Mouse (Mus musculus) B cell, adult (primary cell): ENCODE data around the gene Prl6a1. TPM values are rescaled to one million over a fixed set of nuclear protein-coding genes. Genes with fewer than 3 reads are reported as not detected.

Source experiments
- total RNA-seq: library from RNA; stranded (reverse); gene quantifications from 4 replicates; pipeline ENCODE4 v1.2.4, GENCODE M21; 2023; ENCODE audit not compliant: inconsistent age

Gene Prl6a1
- total RNA-seq, result not detected in 4 replicates

GRCm38 (mm10) chr13:27312334-27313225 lies at the start of gene Prl6a1:
Prl6a1 (plus strand) TSS chr13:27312627.

GRCm38 (mm10) chr13:27345373-27345772 lies 32.9 kb downstream of the Prl6a1 start, which contains the start of gene Prl8a2:
Prl8a2 (plus strand) TSS chr13:27345673.

Other genes starting within 250 kb of the Prl6a1 start
- not detected in 4 replicates for gene Prl3d1, start 218.4 kb upstream of the Prl6a1 start, total RNA-seq
- not detected in 4 replicates for gene Prl3d2, start 190.9 kb upstream of the Prl6a1 start, total RNA-seq
- not detected in 4 replicates for gene Prl3d3, start 155.8 kb upstream of the Prl6a1 start, total RNA-seq
- gene Prl3c1, start 116.0 kb upstream of the Prl6a1 start, total RNA-seq, result not detected in 4 replicates
- not detected in 4 replicates for gene Prl3b1, start 70.8 kb upstream of the Prl6a1 start, total RNA-seq
- gene Prl3a1, start 53.2 kb upstream of the Prl6a1 start, total RNA-seq, result not detected in 4 replicates
- gene Prl8a2, start 33.0 kb downstream of the Prl6a1 start, total RNA-seq, result not detected in 4 replicates
- not detected in 4 replicates for gene Prl2b1, start 78.2 kb downstream of the Prl6a1 start, total RNA-seq
- not detected in 4 replicates for gene Prl8a6, start 126.1 kb downstream of the Prl6a1 start, total RNA-seq
- gene Prl8a8, start 200.6 kb downstream of the Prl6a1 start, total RNA-seq, result not detected in 4 replicates